Mouse (Mus musculus): Measurements from ENCODE around the gene Add3.
A peak's percentile ranks its signal among the peaks of the same experiment; 100 is the strongest.

Add3 gene

DNA sequence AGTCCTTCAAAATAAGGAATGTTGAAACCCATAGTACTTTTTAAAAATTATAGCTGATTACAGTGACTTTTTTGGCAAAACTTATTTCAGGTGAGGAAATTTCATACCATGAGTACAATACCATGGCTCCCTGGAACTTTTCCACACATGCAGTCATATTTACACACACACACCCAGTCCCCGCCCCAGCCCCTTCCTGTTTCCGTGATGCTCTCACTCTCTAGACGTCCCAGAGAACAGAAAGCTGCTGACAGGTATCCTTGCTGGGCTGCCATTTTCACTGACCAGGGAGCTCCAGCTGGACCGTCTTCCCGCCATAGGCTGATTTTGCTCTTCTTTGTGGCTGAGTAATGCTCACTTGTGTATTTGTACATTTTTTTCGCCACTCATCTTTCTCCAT, 101.6 kb downstream of the Add3 start:
- no peak for DNase-seq (ENCODE audit: low spot score)

DNA sequence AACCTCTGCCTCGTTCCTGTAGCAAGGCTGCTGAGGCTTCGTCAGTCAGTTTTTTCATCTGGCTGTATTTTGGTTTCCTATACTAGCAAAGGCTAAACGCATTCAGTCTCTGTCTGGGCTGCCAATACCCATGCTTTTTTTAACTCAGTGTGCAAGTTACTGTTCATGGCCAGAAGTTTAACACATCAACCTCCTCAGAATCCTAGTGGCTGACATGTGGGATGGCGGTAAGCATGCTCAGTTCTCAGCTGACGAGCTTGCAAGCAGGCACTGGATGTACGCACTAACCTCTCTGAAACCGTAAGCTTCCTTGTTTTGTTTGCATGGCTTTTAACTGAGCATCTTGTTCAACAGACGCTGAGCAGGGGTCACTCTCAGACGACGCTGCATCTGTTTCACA, 103.7 kb downstream of the Add3 start:
- no peak for DNase-seq (ENCODE audit: low spot score)

DNA sequence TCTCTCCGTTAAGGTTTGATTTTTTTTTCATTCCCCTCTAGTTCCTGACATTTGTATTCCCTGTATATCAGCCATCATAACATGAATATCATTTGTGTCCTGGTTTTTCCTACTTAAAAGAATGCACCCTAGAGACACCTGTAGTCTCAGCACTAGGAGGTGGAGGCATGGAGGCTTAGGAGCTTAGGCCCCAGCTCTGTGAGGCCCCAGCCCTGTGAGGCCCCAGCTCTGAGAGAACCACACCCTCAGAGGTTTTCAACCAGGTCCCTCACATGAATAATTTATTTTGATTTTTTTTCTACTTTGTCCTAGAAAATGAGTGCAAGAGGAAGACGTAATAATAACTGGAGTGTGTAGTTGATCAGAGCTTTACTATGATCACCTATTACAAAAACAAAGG, 107.3 kb downstream of the Add3 start:
- no peak for DNase-seq (ENCODE audit: low spot score)

DNA sequence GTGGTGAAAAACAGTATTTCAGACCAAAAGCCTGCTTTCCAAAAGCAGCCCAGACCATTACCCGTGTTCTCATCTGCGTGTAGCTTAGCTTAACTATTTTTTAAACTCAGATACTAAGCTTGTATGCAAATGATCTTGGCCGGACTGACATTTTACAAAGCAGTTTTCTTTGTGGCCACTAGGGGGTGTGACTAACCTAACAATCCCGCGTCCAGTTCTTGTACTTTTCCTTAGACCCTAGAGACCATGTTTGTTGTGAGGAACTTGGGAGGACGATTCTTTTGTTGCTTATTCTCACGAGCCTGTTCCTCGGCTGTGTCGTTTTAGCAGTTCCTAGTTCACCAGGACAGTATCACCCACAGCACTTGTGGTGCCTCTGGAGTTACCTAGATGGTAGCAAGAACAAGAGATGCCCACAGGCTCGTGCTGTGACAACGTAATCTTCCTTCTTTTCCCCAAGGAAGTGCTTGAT, 107.8 kb downstream of the Add3 start:
- peak; percentile 55 for DNase-seq (ENCODE audit: low spot score)

DNA sequence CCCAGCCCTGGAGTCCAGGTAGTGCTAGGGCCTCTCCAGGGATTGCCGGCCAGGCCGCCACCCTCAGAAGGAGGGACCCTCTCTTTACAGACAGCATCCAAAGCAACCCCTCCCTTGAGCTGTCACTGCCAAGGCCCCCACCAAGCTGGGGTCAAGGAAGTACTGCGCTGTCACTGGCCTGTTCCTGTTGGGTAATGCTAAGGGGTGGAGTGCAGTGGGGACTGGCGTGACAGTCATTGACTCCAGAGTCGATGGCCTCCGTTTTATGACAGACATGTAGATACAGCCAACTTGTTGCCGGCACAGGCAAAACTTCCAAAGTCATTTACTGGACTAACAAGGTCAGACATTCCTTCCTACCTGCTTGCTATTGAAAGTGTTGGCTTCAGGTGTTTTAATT, 110.8 kb downstream of the Add3 start:
- DNase-seq (ENCODE audit: low spot score), result no peak

DNA sequence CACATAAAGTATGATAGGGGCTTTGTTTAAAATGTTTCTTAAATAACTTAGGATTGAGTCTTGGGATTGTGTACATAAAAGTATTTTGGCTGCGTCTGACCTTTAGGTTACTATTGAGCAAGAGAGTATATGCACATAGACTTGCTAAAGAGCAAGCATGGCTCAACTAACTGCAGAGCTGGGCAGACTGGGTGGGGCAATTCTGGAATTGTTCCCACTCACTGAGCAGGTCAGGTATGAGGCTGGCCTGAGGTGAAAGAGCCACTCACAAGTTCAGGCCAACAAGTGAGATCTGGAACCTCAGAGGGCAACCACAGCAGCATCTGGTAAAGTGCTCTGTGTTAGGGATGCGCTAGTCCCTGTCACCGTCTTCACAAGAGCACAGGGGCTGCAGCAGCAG, 111.4 kb downstream of the Add3 start:
- peak; percentile 34 for DNase-seq (ENCODE audit: low spot score)

DNA sequence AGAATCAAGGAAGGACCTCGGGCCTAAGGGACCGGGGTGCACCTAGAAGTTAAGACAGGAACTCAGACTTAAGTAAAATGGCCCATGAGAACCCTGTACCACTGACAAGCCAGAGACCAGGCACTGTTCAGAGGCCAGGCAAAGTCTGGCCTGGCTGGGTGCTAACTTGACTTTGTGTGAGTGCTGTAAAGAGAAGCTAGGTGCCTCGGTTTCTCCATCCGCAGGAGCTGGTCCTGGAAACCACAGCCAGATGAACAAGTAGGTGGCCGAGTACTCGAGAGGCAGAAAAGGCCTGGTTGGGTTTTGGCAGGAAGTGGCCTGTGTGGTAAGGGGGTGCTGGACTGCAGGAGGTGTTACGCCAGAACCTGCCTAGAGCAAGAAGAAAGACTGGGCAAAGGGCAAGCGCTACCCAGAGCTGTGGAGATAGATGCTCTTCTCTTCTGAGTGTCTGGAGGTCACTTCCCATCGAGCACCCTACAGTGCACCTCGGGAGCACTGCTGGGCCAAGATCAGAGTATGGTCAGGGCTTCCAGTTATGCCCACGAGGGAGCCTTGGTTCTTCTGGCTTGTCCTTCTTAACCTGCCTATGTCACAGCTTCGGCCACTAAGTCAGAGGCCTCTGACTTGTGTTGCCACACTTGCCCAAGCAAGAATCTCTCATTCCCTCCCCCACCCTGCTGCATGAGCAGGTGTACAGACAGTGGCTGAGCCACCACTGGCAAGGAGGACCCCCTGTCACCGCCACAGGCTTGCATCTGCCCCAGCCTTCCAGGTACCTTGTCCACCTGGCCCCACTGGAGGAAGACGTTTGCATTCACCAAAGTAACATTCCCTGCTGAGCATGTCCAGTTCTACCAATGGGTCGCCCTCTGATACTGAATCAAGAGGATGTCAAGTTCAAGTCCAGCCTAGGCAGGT, 112.1 kb downstream of the Add3 start:
- no peak for DNase-seq (ENCODE audit: low spot score)

DNA sequence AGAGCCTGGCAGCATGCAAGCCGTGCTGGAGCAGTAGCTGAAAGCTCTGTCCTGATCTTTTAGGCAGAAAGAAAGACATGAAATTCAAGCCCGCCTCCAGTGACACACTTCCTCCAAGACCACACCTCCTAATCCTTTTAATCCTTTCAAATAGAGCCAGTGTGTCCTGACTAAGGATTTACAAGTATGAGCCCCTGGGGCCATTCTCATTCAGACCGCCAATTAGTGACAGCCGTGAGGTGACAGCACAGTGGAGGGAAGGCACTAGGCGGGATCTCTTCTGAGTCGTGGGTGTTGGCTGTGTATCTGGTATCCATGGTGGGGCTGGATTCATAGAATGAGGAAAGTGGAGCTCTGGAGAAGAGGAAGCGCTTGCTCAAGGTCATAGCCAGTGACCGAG, 116.1 kb downstream of the Add3 start:
- DNase-seq (ENCODE audit: low spot score), result no peak

DNA sequence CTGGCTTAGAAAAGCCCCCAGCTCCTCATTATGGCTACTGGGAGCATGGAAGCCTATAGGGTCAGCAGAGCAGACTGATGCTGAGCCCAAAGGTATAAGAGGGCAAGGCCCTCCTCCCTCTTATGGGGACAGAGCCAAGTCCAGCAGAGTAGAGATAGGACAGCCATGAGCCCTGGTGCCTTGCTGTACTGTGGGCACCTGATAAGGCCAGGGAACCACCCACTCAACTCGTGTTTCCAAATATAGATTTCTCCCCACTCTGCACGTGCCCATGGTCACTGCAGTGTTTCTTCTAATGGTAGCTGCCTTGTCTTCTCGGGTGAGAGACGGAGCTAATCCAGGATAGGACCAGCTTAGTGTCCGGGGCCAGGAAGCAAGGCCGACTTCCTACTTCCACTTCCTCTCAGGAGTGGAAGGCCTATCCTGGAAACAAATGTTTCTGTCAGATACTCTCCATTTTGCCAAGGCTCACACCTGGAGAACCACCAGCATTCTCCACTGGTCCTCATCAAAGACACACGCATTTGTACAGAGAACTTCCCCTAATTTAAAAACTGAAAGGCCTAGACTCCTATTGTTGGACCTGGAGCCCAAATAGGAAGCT, 116.8 kb downstream of the Add3 start:
- no peak for DNase-seq (ENCODE audit: low spot score)

DNA sequence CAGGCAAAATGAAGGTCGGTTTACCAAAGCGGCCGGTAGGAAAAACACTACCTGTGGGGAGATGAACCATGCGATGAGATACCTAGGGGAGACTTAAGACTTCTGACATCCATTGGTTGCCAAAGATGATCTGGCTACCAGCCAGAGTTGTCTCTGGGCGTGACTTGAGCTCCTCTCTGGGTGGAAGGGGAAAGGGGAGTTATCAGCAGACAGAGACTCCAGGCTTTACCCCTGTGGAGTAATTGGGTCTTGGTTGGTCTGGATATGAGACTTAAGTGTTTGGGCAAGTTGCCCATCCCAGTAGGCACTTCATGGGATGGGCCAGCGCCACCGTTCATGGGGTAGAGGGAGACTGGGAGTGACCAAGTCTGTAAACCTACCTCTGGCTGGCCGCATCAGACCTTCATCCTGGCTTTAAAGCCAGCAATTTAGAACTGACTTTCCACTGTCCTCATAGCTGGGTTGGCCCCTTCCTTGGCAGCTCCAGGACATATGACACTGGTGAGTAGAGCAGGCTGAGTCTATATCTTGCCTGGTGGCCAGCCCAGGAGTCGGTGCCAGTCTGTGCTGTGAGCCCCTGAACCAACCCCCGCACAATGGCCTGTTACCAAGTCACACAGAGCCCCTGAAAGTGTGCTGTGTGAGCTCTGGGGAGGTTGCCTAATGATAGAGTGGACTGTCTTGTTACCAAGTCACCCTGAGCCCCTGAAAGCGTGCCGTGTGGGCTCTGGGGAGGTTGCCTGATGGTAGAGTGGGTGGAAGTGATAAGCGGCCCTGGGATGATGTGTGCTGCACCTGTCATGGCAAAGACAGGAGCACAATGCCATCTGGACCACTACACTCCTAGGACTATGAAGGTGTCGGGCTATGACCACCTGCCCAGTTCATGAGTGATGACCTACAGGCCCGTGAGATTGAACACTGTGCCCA, 117.7 kb downstream of the Add3 start:
- no peak for DNase-seq (ENCODE audit: low spot score)

DNA sequence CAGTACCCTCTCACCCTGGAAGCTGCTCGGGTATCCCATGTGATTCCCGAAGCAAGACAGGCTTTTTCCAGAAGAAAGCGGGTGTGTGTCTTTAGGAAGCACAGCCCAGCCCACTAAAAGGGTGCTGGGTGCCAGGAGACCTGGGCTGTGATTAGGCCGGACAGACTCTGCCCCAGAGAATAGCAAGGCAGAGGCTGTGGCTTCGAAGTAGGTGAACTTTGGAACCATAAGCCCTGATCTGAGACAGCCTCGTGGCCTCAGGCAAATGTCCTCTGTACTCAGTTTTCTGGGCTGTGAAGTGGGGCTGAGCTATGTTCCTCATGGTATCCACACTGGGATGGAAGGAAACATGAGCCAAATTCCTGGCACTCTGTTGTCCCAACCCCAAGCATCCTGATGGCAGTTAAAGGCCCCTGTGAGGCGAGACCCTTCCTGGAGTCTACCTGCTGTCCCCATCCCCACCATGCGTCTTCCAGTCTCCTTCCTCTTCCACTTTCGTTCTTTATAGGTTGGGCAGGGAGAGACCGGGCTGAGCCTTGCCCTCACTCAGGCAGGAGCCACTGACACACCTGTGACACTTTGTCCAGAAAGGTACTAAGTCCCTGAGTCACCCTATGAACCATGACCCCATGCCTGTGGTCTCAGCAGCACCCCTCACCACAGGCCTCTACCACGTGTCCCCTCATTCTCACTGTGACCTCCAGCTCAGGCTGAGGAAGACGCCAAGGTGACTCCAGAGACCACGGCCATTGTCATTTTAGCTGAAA, 118.7 kb downstream of the Add3 start:
- no peak for DNase-seq (ENCODE audit: low spot score)

DNA sequence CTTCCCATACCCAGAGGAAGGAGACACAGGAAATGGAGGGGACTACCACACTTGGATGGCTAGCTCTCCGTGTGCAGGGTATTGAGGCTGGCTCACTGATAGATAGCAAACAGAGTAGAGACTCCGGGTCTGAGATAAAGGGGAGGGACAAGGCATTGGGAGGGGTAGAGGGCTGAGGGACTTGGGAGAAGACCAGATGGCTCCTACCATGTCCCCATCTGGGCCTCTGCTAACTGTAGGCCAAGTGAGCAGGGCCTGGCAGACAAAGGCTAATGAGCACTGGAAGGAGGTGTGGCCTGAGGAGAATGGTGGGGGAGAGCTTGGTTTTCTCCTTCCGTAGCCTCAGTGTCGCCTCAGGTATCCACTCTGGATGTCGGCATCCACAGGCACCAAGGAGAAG, 119.3 kb downstream of the Add3 start:
- no peak for DNase-seq (ENCODE audit: low spot score)

DNA sequence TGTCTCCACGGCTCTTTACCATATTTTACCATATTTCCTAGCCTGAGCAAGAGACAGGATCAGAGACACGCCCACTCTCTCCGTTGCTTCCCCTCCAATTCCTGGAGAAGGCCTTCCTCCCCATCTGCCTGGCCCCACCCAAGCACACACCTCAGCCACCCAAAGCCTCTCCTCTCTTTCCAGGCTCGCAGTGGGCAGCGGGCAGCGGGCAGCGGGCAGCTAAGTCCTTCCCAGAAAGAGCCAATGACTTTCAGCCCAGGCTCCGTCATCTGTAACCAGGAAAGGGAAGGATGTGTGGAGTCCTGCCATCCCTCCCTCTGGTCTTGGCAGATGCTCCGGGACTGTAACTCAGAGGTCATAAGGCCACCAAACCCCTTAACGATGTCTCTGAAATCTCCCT, 120.0 kb downstream of the Add3 start:
- DNase-seq (ENCODE audit: low spot score), result no peak

DNA sequence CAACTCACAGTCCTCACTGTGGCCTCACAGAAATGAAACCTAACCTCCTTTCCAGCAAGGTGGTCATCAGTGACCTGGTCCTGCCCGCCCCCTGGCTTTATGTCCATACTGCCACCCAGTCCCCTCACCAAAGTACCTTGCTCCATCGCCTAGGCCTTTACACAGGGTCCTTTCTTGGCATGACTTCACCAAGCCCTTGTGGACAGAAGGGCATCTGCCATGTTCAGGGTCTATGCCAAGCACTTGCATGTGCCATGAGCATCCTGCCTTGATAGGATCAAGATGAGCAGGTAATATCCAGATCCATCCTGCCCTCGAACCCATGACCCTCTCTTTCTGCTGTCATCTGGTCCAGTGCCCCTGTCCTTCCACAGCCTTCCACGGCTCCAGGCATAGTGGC, 120.6 kb downstream of the Add3 start:
- DNase-seq (ENCODE audit: low spot score), result no peak

DNA sequence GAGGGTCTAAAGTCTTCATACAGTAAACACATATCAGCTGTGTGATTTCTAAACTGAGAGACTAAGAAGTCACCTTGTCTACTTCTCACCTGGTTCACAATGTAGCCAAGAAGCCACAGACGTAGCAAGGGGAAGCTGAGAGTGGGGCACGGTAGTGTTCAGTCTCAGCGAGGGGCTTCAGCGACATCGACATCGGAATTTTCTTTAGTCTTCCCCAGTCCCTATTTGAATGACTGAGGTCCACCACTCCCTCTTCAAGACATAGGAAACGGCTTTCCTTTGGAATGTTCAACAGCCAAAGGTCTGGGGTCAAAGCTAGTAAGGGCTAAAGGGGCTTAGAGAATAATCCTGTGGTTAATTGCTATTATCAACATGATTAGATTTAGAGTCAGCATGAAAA, 121.8 kb downstream of the Add3 start:
- DNase-seq (ENCODE audit: low spot score), result no peak

DNA sequence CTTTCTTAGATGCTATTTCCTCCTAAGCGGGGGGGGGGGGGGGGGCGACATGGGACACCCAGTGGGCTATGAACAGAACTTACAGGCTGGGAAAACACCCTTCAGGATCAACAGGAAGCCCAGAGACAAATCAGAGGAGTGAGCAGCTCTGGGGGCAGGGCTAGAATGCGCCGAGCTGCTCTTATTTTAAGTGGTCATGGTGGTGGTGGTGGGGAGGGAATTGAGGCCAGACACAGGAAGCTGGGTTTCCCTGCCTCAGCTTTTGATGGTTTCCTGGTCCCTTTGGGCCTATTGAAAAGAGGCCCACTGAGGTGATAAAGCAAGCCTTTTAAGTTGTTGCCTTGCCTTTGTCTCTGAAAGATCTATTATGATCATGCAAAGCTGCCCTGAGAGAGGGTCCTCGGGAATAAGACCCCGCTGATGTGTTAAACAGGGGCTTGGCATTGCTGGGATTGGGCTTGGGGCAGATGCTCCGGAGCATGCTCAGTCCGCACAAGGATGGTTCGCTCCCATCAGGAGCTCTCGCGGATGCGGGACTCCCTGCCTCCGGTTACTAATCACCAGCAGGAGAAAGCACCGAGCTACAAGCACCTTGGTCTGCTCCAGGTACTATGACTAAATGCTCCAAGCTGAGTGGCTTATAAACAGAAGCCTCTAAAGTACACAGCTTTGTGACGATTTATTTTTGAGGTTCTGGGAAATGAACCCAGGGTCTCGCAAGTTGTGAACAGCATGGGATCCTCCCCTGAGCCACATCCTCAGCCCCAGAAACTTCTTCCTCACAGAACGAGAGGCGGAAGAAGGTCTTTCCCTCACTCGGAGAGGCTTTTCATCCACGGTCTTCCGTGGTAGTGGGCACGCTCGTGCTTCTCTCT, 123.9 kb downstream of the Add3 start:
- DNase-seq (ENCODE audit: low spot score), result no peak

DNA sequence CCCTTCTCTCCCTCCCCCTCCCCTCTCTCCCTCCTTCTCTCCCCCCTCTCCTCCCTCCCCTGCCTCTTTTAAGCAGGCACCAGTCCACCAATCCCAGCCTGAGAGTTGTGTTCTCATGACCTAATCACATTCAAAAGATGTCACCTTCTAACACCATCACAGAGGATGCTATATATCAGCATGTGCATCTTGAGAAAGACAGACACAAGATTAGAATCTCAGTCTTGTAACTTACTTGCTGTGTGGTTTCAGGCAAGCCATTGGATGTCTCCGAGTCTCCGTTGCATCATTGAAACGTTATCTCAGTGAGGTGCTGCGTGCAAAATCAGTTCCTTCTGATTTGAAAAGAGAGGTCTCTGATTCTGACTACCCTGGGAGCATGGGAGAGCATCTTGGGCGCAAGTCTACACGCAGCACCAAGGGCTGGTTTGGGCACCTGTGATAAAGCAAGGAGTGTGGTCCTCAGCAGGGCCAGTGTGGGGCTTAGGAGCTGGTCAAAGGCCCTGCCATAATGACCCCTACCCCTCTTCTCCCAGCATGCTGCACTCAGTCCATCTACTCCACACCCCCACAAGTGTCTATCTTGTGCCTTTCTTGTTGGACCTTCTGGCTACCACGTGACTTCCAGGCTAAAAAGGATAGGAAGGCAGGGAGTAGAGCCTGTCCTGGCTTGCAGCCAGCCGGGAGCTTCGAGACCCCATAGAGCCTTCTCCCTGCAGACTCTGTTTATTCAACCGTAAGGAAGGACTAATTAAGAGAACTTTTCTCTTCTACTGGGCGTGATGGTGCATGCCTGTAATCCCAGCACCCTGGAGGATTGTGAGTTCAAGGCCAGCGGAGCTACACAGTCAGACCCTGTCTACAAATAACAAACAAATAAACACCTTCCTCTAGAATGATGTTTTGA, 124.8 kb downstream of the Add3 start:
- no peak for DNase-seq (ENCODE audit: low spot score)

DNA sequence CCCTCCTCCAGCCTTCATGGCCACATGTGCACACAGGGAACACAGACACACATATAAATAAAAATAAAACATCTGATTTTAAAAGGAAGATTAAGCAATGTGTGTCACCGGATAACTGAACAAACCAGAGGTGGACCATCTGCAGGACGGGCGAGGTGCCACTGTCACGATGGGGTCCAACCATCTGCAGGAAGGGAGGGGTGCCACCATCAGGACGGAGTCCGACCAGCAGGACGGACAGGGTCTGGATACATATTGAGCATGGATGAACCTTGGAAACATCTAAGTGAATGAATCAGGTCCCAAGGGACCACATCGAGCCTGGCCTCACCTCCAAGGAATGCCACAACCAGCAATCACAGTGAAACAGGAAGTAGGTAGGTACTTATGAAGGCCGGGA, 127.1 kb downstream of the Add3 start:
- no peak for DNase-seq (ENCODE audit: low spot score)

DNA sequence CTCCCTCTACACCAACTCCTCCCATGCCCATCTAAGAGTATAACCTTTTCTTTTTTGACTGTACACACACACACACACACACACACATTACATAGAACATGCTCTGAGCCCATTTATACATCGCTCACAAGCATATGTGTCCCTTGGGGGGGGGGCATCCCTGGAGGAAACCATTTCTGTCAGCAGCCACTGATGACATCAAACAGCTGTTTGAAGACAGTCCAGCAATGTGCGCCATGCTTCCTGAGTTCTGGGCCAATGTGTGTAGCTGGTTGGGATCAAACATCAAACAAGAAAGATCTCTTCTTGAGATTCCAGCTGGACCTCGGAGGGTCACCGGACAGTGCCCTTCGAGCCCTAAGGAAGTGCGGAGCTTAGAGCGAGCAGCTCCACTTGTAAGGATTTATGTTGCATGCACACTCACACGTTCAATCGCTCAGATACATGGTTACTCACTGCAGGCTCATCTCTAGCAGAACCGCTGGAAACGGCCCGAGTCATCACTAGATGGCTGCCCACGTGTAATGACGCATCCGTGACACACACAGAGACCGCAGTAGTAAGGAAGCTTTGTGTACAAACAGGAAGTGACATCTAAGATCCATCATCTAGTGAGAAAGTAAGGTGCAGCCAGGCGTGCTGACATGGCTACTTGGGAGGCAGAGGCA, 132.9 kb downstream of the Add3 start:
- no peak for DNase-seq (ENCODE audit: low spot score)

All from yolk sac, embryonic 10.5 days (tissue).